Mouse (Mus musculus) bone marrow macrophage, adult 2 months (primary cell): ENCODE measurements at regions not wholly inside any gene's neighbourhood (a gene's known extent, or its start where the extent isn't known, plus 50 kb on each side); places are given as distances from the start of the nearest gene placed in this dataset.

Experiments
- CTCF ChIP-seq: IDR thresholded peaks from 2 replicates; pipeline ENCODE4 v1.5.1; 2012; ENCODE audit warnings: low read depth, mild to moderate bottlenecking, low read length, moderate library complexity
- POLR2A ChIP-seq: IDR thresholded peaks from 2 replicates; pipeline ENCODE4 v1.6.1; 2012; ENCODE audit warnings: mild to moderate bottlenecking, low read depth, low read length, borderline replicate concordance

DNA sequence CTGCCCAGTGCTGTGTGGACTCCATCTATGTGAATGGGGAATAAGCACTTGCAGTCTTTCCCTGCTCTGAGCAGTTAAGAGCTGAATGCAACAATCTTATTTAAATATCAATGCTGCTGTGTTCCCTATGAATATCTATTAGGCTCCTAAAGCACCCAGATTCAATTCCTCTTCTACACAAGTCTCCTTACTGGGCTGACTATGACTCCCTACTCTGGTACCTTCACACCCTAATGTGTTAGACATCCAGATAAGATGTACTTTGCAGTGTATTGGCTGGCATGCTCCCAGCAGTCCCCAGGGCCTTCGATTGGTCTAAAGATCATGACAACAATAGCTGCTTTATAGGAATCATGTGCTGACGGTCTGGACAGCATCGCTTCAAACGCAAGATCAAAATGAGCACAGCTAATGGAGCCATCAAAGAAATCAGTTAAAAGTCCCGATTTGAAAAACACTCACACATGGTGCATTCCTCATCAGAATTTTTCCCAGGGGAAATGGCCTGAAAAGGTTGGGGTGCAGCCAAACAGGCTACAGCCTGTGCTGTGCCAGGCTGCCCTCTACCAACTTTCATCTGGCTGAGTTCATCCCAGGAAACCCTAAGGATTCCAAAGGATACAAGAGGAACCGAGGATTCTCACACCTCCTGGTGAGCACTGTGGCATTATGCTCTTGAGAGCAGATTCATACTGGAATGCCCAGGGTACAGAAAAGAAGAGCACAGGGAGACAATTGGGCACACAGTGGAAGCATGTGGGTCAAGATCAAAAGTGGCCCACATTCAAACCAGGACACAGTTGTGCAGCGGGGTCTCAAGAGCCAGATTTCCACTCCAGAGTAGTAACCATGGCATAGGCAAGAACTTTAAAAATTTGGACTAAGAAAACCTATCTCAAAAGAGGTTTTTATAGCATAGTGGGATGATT, 240.7 kb upstream of the Pitrm1 start:
- TF ChIP-seq POLR2A (no peak), CTCF (no peak)
